Mouse (Mus musculus) left cerebral cortex, postnatal 4 days (tissue): ENCODE data around the gene Cmtm8. TPM values are rescaled to one million over a fixed set of nuclear protein-coding genes. Genes with fewer than 3 reads are reported as not detected.
A peak's percentile ranks its signal among the peaks of the same experiment; 100 is the strongest.

ENCODE experiments used
- DNase-seq: peaks from one replicate; pipeline ENCODE4 v3.0.0-alpha.2; 2022
- intact Hi-C: fragments of 180-260 bp; cut with DNase I; formaldehyde crosslinking; loops from one replicate; pipeline ENCODE4 v1.15.1; 2025
- total RNA-seq, 2 experiments: library from RNA; stranded (reverse); gene quantifications; 2 replicates each; pipeline ENCODE4 v1.2.3; 2021

The Cmtm8 gene
- total RNA-seq, 2 experiments from 2014 or later = 1.3 to 2.7 TPM

DNA sequence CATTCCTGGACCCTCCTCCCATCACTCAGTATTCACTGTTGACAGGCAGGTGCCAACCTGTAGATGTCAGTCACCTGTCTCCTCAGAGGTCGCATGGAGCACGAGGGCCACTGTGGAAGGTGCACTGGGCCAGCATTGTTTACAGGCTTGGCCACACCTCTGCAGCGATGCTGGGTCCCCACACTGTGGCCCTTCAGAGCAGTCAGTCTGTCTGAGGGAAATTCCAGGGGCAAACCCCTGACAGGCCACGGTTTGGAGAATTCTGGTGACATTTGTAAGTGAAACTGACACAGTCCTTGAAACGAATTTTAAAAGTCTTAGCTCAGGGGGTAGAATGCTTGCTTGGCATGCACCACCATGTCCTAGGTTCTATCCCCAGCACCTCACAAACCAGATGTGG, 83.6 kb downstream of the Cmtm8 start:
- intact Hi-C loops = no loop called here
- no peak for DNase-seq

DNA sequence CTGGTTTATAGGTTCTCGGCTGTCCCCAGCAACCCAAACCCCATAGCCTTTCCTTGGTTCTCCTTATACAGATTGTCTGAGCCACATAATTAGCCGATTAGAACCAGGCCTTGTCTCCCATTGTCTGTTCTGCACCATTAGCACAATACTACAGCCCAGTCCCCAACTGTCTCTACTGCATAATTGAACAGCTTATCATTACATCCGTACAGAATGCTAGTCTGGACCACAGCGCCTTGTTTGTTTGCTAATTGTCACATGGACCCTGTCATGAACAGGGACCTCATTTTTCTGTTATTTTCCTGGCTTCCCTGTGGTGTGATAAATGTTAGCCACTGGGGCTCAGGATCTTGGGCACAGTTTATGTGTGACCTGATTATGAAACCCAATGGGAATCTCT, 84.1 kb downstream of the Cmtm8 start:
- no peak for DNase-seq
- intact Hi-C loops = no loop called here

DNA sequence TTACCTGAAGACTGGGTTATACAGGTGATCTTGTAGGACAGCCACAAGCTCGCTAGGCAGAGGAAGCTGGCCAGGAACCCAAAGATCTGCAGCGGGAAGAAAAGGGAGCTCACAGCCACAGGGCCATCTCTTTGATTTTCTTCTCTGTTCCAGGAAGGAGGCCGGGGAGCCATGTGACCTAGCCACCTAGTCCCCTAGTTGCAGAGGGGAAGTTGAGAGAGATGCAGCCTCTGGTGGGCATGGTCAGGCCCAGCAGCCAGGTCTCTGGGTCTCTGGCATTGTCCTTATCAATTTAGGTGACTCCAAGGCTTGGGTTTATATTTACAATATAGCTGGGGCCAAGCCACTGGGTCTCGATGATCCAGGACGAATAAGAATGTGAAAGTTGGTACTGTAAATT, 85.2 kb downstream of the Cmtm8 start:
- intact Hi-C loops = no loop called here
- no peak for DNase-seq

DNA sequence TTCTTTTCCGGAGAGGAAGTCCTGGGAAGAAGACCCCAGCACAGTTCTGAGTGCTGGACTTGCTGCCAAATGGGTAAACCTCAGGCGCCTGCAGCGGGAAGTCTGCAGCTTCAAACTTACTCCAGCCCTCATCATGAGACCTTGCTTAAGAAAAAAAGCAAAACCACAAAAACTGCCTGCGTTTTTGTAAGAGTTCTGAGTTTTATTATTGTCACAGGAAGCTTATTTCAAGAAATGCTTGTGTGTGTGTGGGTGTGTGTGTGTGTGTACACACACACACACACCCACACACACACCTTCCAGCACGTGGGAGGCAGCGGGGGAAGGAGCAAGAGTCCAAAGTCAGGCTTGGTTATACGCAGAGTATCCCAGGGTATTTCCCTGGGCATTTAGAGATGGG, 85.7 kb downstream of the Cmtm8 start:
- DNase-seq = no peak
- intact Hi-C loops = no loop called here

DNA sequence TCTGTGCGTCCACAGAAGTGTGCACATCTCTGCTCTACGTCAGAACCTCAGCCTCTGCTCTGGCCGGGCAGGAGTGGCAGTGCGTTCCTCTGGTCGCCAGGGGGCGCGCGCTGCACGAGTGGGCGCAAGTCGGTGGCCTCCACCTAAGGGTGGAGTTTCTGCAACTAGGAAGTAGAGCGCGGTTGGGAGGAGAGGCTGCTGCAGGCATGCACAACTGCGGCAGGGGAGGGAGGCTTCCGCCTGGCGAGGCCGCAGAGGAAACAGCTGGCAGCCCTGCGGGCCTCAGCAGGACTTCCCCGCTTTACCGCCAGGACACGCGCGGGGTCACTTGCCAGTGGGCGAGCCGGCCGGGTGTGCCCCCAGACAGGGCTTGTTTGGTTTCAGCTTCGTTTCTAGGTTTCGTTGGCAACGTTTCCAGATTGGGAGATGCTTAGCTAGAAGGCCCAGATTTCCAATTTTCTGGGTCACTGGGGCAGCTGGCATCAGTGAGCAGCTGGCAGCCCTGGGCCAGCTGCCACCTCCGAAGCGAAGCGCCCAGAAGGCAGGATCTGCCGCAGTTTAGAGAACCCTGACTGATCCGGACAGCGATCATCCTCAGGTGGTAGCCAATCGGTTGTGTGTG, 91.0 kb downstream of the Cmtm8 start:
- DNase-seq = peak; percentile 88
- intact Hi-C loops = no loop called here

DNA sequence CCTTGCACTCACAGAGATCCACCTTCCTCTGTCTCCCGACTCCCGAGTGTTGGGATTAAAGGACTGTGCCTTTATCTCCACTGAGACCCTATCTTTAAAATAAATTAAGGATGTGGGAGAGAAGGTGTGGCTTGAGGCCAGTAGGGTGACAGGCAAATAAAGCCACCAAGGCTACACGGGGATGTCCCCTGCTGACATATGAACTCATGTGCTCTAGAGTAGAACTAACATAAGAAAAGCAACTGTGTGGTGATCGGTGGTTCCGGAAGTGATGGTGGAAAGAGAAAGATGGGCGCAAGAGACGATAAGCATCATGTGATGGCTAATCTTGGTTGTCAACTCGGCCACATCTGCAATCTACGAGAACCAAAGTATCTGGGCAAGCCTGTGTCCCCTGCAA, 91.6 kb downstream of the Cmtm8 start:
- intact Hi-C loops = no loop called here
- no peak for DNase-seq

DNA sequence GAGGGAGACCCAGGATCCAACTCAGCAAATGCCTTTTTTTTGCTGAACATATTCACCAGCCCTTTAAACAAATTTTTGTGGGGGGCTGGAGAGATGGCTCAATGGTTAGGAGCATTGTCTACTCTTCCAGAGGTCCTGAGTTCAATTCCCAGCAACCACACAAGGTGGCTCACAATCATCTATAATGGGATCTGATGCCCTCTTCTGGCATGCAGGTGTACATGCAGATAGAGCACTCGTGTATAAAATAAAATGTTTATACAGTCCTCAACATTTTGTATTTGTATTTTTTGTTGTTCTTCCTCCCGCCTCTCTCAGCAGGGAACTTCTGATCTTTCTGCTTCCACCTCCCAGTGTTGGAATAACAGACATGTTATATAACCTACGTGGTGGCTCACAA, 92.4 kb downstream of the Cmtm8 start:
- intact Hi-C loops = no loop called here
- no peak for DNase-seq

DNA sequence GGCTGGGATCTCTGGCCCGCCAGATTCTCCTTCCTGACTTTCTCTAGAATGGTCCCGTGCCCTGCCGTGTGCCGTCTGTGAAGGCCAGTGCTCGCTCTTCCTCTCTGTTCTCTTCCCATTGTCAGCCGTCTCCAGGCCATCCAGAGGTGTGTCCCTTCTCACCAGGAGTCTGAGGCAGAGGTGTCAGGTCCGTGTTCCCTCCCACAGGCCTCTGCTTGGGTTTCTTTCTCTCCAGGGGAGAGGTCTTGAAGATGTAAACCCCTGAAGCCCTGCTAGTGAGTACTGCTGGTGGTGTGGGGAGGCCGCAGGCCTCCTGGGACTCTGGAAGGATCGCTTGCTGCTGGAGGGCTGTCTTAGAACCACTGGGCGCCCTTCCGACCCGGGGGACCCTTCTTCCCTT, 96.5 kb downstream of the Cmtm8 start:
- no peak for DNase-seq
- intact Hi-C loops = no loop called here

DNA sequence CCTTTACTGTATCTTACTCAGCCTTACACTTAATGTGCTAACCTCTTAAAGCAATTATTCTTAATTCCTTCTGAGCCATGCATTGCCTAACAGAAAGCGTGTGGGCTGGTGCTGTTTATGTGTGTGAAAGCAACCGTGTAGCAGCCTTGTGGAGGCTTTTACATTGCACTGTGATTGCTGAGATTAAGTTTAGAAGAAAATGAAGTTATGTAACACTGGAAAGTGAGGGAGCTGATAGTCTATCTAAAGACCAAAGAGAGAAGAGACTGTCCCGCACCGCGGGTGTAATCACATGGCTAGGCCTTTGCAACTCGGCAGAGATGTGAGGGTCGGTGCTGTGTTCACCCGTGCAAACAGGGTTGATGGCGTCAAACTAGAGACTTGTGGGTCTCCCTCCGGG, 96.9 kb downstream of the Cmtm8 start:
- no peak for DNase-seq
- intact Hi-C loops = no loop called here

DNA sequence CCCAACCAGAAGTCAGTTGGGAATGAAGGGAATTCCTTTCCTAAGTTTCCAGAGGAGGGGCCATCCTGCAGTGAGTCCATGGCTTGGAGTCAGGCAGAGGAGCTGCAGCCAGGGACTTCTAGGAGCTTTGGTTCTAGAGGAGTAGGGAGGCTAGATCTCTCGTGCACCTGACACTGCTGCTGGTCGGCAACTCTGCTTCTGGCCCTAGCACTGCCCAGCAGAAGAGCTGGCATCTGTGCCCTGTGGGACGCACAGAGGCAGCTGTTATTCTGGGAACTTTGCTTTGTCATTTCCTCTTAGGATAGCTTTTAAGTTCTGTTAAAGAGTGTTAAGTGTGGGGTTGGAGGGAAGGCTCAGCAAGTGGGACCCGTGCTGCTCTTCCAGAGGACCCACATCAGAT, 98.3 kb downstream of the Cmtm8 start:
- no peak for DNase-seq
- intact Hi-C loops = no loop called here

DNA sequence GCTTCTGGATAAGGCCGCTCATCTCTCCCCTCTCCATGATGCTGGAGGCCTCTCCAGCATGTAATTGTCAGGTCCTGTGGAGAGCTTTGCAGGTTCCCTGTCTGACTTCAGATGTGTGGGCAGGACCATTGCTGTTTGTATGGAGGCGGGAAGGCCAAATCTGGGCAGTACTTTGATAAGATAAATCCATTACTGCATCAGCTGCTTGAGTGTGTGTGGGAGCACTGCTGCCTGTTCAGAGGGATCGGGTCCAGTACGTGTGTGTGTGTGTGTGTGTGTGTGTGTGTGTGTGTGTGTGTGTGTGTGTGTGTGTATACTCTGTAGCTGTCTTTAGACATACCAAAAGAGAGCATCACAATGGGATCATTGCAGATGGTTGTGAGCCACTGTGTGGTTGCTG, 98.8 kb downstream of the Cmtm8 start:
- intact Hi-C loops = no loop called here
- no peak for DNase-seq

DNA sequence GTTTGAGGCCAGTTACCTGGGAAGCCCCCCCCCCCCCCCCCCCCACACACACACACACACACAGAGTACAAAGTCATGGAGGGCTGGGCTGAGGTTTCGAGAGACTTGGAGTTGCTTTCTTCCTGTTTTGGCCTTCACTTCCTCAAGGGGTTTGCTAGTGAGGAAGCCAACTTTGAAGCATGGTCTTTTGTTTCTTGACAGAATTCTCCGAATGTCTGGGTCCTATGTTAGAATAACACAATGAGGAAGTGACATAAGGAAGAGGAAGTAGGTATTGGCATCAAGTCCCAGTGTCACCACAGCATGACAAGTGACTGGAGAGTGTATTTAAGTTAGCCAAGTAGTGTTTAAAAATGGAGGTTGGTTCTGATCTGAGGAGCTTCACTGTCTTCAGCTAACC, 101.2 kb downstream of the Cmtm8 start:
- intact Hi-C loops = no loop called here
- no peak for DNase-seq

DNA sequence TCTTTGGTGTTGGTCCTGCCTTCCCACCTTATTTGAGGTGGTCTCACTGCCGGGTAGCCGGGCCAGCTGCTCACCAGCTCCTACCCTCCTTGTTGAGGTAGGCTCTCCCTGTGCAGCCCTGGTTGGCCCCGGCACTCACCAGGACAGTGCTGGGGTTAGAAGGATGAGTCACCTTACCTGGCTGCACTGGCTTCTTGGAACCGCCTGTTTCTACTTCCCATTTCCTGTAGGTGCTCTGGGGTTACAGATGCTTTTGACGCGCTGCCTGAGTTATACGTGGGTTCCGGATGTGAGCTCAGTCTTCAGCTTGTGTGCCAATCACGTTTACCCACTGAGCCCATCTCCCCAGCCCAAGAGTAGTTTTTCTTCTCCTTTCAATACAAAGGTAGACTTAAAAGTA, 103.6 kb downstream of the Cmtm8 start:
- DNase-seq = no peak
- intact Hi-C loops = no loop called here

Other genes starting within 250 kb of the Cmtm8 start
- 10 to 100 TPM; 48.4 to 53.1 TPM for gene Cnot10, start 204.0 kb downstream of the Cmtm8 start, total RNA-seq
- 100 to 1,000 TPM; 121 to 128 TPM for gene Dync1li1, start 155.4 kb downstream of the Cmtm8 start, total RNA-seq
- gene Cmtm6, start 113.0 kb downstream of the Cmtm8 start, total RNA-seq = 10 to 100 TPM; 19.6 to 20.6 TPM
- 1 to 10 TPM; 3.1 to 3.8 TPM for gene Cmtm7, start 62.3 kb downstream of the Cmtm8 start, total RNA-seq
- gene Gpd1l, start 89.8 kb upstream of the Cmtm8 start, total RNA-seq = 100 to 1,000 TPM in 1 of 2 experiments, 10 to 100 TPM in 1; 90.9 to 101 TPM
- 10 to 100 TPM; 41.1 to 42.8 TPM for gene Osbpl10, start 134.4 kb upstream of the Cmtm8 start, total RNA-seq
- 10 to 100 TPM; 15.8 to 36.9 TPM for gene Rps27rt, start 138.6 kb upstream of the Cmtm8 start, total RNA-seq